Mouse (Mus musculus) embryonic facial prominence, embryonic 14.5 days (tissue): Measurements from ENCODE around the gene Olfr1299. TPM values are rescaled to one million over a fixed set of nuclear protein-coding genes. Genes with fewer than 3 reads are reported as not detected.

Experiments used
- ATAC-seq: fragments of 200-750 bp; cut with Nextera tagmentation; 2 replicates; pipeline ENCODE4 v1.8.0; 2017; ENCODE audit warnings: low read depth, moderate number of reproducible peaks, moderate TSS enrichment
- DNase-seq: peaks from one replicate; pipeline ENCODE4 v3.0.0-alpha.2; 2015; ENCODE audit warnings: low spot score
- H3K27ac ChIP-seq: fragments of 300-500 bp; sonication (generic); replicated peaks from 2 replicates; pipeline ENCODE4 v1.5.1; 2014; ENCODE audit warnings: low read depth, mild to moderate bottlenecking, low read length, moderate library complexity
- H3K27me3 ChIP-seq: fragments of 300-500 bp; sonication (generic); replicated peaks from 2 replicates; pipeline ENCODE4 v1.6.1; 2014; ENCODE audit warnings: low read length; ENCODE audit not compliant: control insufficient read depth, insufficient read depth
- H3K36me3 ChIP-seq: fragments of 300-500 bp; sonication (generic); 2 replicates; pipeline ENCODE4 v1.6.1; 2014; ENCODE audit warnings: low read length, mixed read lengths; ENCODE audit not compliant: control insufficient read depth, insufficient read depth
- H3K4me1 ChIP-seq: fragments of 300-500 bp; sonication (generic); 2 replicates; pipeline ENCODE4 v1.6.1; 2014; ENCODE audit warnings: antibody characterized with exemption, low read length; ENCODE audit not compliant: control insufficient read depth, insufficient read depth
- H3K4me2 ChIP-seq: fragments of 300-500 bp; sonication (generic); 2 replicates; pipeline ENCODE4 v1.6.1; 2014; ENCODE audit warnings: low read depth, mild to moderate bottlenecking, low read length, moderate library complexity, mixed read lengths
- H3K4me3 ChIP-seq: fragments of 300-500 bp; sonication (generic); 2 replicates; pipeline ENCODE4 v1.5.1; 2014; ENCODE audit warnings: low read depth, mild to moderate bottlenecking, low read length
- H3K9ac ChIP-seq: fragments of 300-500 bp; sonication (generic); 2 replicates; pipeline ENCODE4 v1.6.1; 2014; ENCODE audit warnings: low read depth, mild to moderate bottlenecking, low read length, moderate library complexity, mixed read lengths
- H3K9me3 ChIP-seq: fragments of 300-500 bp; sonication (generic); 2 replicates; pipeline ENCODE4 v1.6.1; 2016; ENCODE audit warnings: low read length; ENCODE audit not compliant: control insufficient read depth
- WGBS: fragments of 180-500 bp; shearing (Covaris S2); extraction: QIAGEN DNeasy Blood & Tissue Kit; methylation state at CpG from one replicate; pipeline ENCODE4 v1.1.7; 2014; 5-methylcytosine and 5-hydroxymethylcytosine counted together
- polyA plus RNA-seq: library from polyadenylated mRNA; unstranded; fragments of >200 nt; fragmentation: Nextera tagmentation; extraction: Ambion mirVana; gene quantifications from 2 replicates; pipeline ENCODE4 v1.2.1, GENCODE M21; 2014

Olfr1299 gene
- not detected in 2 replicates for polyA plus RNA-seq

DNA sequence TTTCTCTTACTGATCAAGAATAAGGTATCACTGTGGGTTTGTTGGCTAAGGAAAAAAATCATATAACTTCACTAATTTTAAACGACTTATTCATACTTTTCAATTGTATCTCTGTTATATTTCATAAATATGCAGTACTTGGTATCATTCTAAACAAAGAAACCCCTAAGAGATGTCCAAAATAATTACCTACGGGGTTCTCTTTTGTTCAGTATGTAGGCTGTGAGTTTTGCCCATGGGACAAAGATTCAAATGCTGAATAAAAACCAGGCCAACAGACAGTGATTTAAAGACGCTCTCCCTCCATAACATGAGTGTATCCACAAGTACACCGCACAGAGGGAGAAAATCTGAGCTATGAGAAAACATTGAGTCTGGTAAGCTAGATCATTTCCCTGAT is at the start of gene Olfr1299:
Gene Olfr1299 (plus strand): TSS at position 301 of the 400 bp plus-strand sequence.
- no peak for DNase-seq

DNA sequence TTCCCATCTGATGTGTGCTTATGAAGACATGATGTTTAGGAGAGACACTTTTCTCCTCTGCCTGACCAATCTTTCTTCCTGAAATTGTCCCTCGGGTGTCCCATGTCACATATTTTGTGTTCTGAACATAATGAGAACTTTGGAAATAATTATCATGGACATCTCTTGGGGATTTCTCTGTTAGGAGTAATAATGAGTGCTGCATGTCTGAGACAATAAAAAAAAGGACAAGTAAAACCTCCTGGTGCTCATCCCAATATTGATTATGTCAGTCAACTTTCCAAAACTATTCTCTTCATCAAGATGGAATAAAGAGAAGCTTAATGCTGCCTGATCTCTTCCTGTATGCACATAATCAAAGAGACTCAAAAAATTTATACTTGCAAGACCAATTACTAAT is 34.8 kb upstream of the Olfr1299 start, which contains the start of gene Olfr1297:
Gene Olfr1297 (minus strand): TSS at position 101 of the 400 bp plus-strand sequence.
- no peak for ATAC-seq

More for the DNA sequence above, at the start of gene Olfr1299:
- Histone ChIP-seq H3K9me3 (no peaks in the 10 kb centered on the region), H3K36me3 (no peaks in the 10 kb centered on the region), H3K27ac (no peak within 1 kb of the TSS), H3K27me3 (no peaks in the 10 kb centered on the region), H3K4me1 (no peaks in the 10 kb centered on the region), H3K4me3 (no peak within 1 kb of the TSS), H3K4me2 (no peak within 1 kb of the TSS), H3K9ac (no peak within 1 kb of the TSS)
- WGBS = 76% methylated on average over 4 of the region's 4 CpGs
- no peak for ATAC-seq

DNA sequence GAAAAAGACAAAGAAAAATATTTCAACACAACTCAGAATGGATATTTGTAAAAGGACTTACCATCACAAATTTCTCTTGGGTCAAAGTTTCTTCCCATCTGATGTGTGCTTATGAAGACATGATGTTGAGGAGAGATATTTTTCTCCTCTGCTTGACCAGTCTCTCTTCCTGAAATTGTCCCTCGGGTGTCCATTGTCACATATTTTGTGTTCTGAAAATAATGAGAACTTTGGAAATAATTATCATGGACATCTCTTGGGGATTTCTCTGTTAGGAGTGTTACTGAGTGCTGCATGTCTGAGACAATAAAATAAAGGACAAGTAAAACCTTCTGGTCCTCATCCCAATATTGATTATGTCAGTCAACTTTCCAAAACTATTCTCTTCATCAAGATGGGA is 12.1 kb upstream of the Olfr1299 start, which contains the start of gene Olfr1298:
Gene Olfr1298 (minus strand): TSS at position 101 of the 400 bp plus-strand sequence.
- H3K4me3 ChIP-seq = no peak within 1 kb of the TSS
- DNase-seq (no peak), ATAC-seq (no peak)
- H3K4me2 ChIP-seq = no peak within 1 kb of the TSS
- H3K27ac ChIP-seq = no peak within 1 kb of the TSS
- H3K4me1 ChIP-seq = no peaks in the 10 kb centered on the region
- WGBS = 85% methylated on average over 1 of the region's 1 CpGs
- no peaks in the 10 kb centered on the region for H3K36me3 ChIP-seq
- H3K9ac ChIP-seq = no peak within 1 kb of the TSS
- H3K27me3 ChIP-seq = no peaks in the 10 kb centered on the region
- H3K9me3 ChIP-seq = no peaks in the 10 kb centered on the region

More for the DNA sequence above, 34.8 kb upstream of the Olfr1299 start, which contains the start of gene Olfr1297:
- H3K4me1 ChIP-seq = no peaks in the 10 kb centered on the region
- no peaks in the 10 kb centered on the region for H3K9me3 ChIP-seq
- H3K4me3 ChIP-seq = no peak within 1 kb of the TSS
- DNase-seq = no peak
- H3K27ac ChIP-seq = no peak within 1 kb of the TSS
- no peak within 1 kb of the TSS for H3K4me2 ChIP-seq
- no peaks in the 10 kb centered on the region for H3K27me3 ChIP-seq
- H3K9ac ChIP-seq = no peak within 1 kb of the TSS
- WGBS = 61% methylated on average over 1 of the region's 1 CpGs
- H3K36me3 ChIP-seq = no peaks in the 10 kb centered on the region

Other genes with a start within 250 kb of the Olfr1299 start
- gene Olfr1286, start 238.3 kb upstream of the Olfr1299 start, polyA plus RNA-seq = not detected in 2 replicates
- gene Olfr1287, start 212.3 kb upstream of the Olfr1299 start, polyA plus RNA-seq = not detected in 2 replicates
- not detected in 2 replicates for gene Olfr1288, start 187.3 kb upstream of the Olfr1299 start, polyA plus RNA-seq
- gene Olfr1289, start 180.6 kb upstream of the Olfr1299 start, polyA plus RNA-seq = not detected in 2 replicates
- not detected in 2 replicates for gene Olfr1290, start 167.6 kb upstream of the Olfr1299 start, polyA plus RNA-seq
- not detected in 2 replicates for gene Olfr1291-ps1, start 164.2 kb upstream of the Olfr1299 start, polyA plus RNA-seq
- gene Olfr1293-ps, start 136.2 kb upstream of the Olfr1299 start, polyA plus RNA-seq = not detected in 2 replicates
- not detected in 2 replicates for gene Olfr1294, start 121.1 kb upstream of the Olfr1299 start, polyA plus RNA-seq
- 0.22 TPM in 1 of 2 replicates, not detected in the other for gene Olfr1295, start 91.7 kb upstream of the Olfr1299 start, polyA plus RNA-seq
- 0.13 and 0.37 TPM in 2 replicates for gene Olfr1297, start 34.9 kb upstream of the Olfr1299 start, polyA plus RNA-seq
- not detected in 2 replicates for gene Olfr1298, start 12.2 kb upstream of the Olfr1299 start, polyA plus RNA-seq
- gene Olfr1301, start 89.6 kb downstream of the Olfr1299 start, polyA plus RNA-seq = not detected in 2 replicates
- 0.12 TPM in 1 of 2 replicates, not detected in the other for gene Olfr1302, start 116.0 kb downstream of the Olfr1299 start, polyA plus RNA-seq
- gene Olfr1303, start 158.9 kb downstream of the Olfr1299 start, polyA plus RNA-seq = not detected in 2 replicates
- not detected in 2 replicates for gene Olfr1305, start 215.7 kb downstream of the Olfr1299 start, polyA plus RNA-seq